Mouse (Mus musculus) kidney, embryonic 15.5 days (tissue): ENCODE data around the gene Olfr221. TPM values are rescaled to one million over a fixed set of nuclear protein-coding genes. Genes with fewer than 3 reads are reported as not detected.

Experiments
- ATAC-seq: fragments of 200-750 bp; cut with Nextera tagmentation; replicated peaks from 2 replicates; pipeline ENCODE4 v1.8.0; 2017; ENCODE audit warnings: moderate TSS enrichment; ENCODE audit not compliant: low FRiP score
- H3K27ac ChIP-seq: fragments of 300-500 bp; sonication (generic); 2 replicates; pipeline ENCODE4 v1.5.1; 2015; ENCODE audit warnings: mild to moderate bottlenecking, inconsistent platforms
- H3K27me3 ChIP-seq: fragments of 300-500 bp; sonication (generic); 2 replicates; pipeline ENCODE4 v1.6.1; 2015; ENCODE audit warnings: inconsistent platforms
- H3K36me3 ChIP-seq: fragments of 300-500 bp; sonication (generic); 2 replicates; pipeline ENCODE4 v1.6.1; 2015; ENCODE audit warnings: inconsistent platforms
- H3K4me1 ChIP-seq: fragments of 300-500 bp; sonication (generic); 2 replicates; pipeline ENCODE4 v1.6.1; 2015; ENCODE audit warnings: inconsistent platforms
- H3K4me2 ChIP-seq: fragments of 300-500 bp; sonication (generic); 2 replicates; pipeline ENCODE4 v1.6.1; 2015; ENCODE audit warnings: moderate library complexity, mild to moderate bottlenecking, inconsistent platforms
- H3K4me3 ChIP-seq: fragments of 300-500 bp; sonication (generic); replicated peaks from 2 replicates; pipeline ENCODE4 v1.5.1; 2015; ENCODE audit warnings: mild to moderate bottlenecking, inconsistent platforms
- H3K9ac ChIP-seq: fragments of 300-500 bp; sonication (generic); 2 replicates; pipeline ENCODE4 v1.6.1; 2015; ENCODE audit warnings: mild to moderate bottlenecking, inconsistent platforms
- H3K9me3 ChIP-seq: fragments of 300-500 bp; sonication (generic); replicated peaks from 2 replicates; pipeline ENCODE4 v1.6.1; 2016; ENCODE audit warnings: inconsistent platforms
- WGBS: fragments of 180-500 bp; shearing (Covaris S2); methylation state at CpG from one replicate; pipeline ENCODE4 v1.1.7; 2015; ENCODE audit warnings: mixed read lengths; 5-methylcytosine and 5-hydroxymethylcytosine counted together
- polyA plus RNA-seq: library from polyadenylated mRNA; unstranded; fragments of >200 nt; fragmentation: Nextera tagmentation; extraction: Ambion mirVana; gene quantifications from 2 replicates; pipeline ENCODE4 v1.2.1, GENCODE M21; 2015

Gene Olfr221
- polyA plus RNA-seq, 1 experiment from 2014 or later = not detected

DNA sequence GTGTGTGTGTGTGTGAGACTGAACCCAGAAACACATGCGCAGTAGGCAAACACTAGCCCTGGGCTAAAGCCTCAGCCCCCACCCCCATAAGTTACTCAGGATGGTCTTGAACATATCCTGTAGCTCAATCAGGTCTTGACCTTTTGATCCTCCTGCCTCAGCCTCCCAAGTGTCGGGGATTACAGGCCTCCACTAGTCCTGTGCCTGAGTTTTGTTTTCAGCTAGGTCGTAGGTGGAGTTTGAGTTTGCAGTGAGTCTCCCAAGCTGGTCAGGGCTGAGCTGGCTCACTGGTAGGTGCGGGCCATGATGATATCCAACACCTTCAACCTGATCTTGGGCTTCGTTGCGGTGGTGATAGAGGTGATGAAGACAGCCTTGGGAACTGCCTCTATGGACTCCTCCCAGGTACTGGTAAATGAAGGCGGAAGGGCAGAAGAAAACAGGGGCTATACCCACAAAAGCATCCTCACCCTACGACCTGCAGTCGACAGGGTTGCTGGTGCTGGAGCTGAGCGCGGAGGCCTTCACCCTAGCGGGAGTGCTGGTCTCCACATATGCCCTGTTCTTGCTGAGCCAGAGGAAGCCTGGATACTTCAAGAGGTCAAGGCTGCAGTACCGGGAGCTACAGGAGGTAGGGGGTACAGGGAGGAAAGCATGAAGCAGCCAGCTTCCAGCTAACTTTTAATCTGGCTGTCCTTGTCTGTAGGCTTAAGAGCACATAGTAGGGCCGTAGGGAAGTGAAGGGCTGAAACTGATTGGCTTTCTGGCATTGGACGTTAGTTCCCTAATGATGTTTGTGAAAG lies 23.8 kb downstream of the Olfr221 start:
- Histone ChIP-seq H3K9ac (peak overlapping the region; percentile 87; the same call in 1 of the 2 replicates), H3K27me3 (no peaks in the 10 kb centered on the region), H3K4me2 (peak overlapping the region; percentile 66), H3K9me3 (no peaks in the 10 kb centered on the region), H3K4me1 (peaks cover 70% of the 10 kb centered on the region), H3K4me3 (peak overlapping the region; percentile 68), H3K27ac (peak overlapping the region; percentile 99), H3K36me3 (no peaks in the 10 kb centered on the region)
- no peak for ATAC-seq
- 84% methylated on average over 15 of the region's 15 CpGs for WGBS

DNA sequence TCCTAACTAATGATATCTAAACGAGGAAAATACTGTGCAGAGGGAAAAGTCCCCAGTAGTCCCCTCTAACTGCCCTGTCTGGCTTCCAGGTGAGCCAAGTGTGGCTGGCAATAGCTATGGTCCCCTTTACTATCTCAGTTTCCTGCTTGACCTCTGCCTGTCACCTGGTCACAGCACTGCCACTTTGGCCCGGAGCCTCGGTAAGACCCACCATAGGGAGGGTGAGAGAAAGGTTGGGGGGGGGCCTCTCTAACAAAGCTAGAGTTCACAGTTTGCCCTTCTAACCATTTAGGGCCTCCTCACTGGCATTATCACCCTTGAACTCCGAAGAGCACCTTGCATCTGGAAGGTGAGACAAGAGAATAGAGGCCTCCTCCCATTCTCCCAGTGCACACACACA lies 24.6 kb downstream of the Olfr221 start:
- Histone ChIP-seq H3K9ac (no peak overlapping the region), H3K36me3 (no peaks in the 10 kb centered on the region), H3K4me3 (no peak overlapping the region), H3K27me3 (no peaks in the 10 kb centered on the region), H3K4me2 (no peak overlapping the region), H3K9me3 (no peaks in the 10 kb centered on the region), H3K27ac (no peak overlapping the region), H3K4me1 (peaks cover 70% of the 10 kb centered on the region)
- WGBS = 77% methylated on average over 4 of the region's 4 CpGs
- no peak for ATAC-seq

DNA sequence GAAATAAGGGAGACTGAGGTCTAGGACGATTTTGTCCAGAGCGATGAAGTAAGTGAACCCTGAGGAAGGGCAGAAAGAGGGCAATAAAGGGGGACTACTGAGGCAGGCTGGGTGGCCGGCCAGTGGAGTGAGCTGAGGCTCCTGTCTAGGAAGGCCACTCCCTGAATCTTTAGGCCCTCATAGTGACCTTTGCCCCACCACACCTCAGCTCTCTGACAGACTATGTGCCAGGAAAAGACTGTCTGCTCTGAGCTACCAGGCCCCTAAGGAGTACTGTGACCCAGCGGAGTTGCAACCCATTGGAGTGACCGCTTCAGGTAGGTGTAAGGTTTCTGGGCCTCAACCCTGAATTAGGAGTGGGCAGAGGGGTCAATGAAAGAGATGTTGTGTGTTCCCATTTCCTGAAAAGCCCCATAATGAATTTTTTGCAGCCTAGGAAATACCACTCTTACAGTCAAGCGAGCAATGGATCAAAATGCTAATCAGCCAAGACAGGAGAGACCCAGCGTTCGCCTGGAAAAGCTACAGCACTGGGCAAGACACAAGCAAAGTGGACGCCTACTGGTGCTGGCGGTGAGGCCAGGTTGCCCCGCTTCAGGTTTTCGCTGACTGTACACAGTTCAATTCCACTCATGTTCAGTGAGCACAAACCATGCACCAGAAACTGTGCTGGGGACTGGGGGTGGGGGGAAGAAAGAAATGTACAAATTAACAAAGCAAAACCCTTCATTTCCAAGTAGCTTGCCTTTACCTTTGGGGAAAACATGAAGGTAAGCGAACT lies 25.4 kb downstream of the Olfr221 start:
- Histone ChIP-seq H3K4me2 (peak overlapping the region; percentile 1; the same call in 1 of the 2 replicates), H3K4me1 (peaks cover 71% of the 10 kb centered on the region), H3K36me3 (no peaks in the 10 kb centered on the region), H3K27me3 (no peaks in the 10 kb centered on the region), H3K27ac (peak overlapping the region; percentile 96), H3K9me3 (no peaks in the 10 kb centered on the region), H3K4me3 (no peak overlapping the region), H3K9ac (0 out of 2 replicates have a peak overlapping the region, but pooled peaks have one; percentile 73)
- WGBS = 70% methylated on average over 13 of the region's 13 CpGs
- ATAC-seq = no peak

GRCm38 (mm10) chr14:52015445-52016100 lies 26.7 kb downstream of the Olfr221 start, which contains the start of gene Tmem253:
TSS of gene Tmem253 (plus strand) at chr14:52015658.
- Histone ChIP-seq H3K4me2 (peak within 1 kb of the TSS; percentile 75), H3K9ac (peak within 1 kb of the TSS; percentile 73), H3K4me1 (peaks cover 73% of the 10 kb centered on the region), H3K36me3 (no peaks in the 10 kb centered on the region), H3K9me3 (no peaks in the 10 kb centered on the region), H3K27me3 (no peaks in the 10 kb centered on the region), H3K4me3 (peak within 1 kb of the TSS; percentile 70), H3K27ac (peak within 1 kb of the TSS; percentile 96)
- 13% methylated on average over 6 of the region's 6 CpGs for WGBS
- no peak for ATAC-seq

DNA sequence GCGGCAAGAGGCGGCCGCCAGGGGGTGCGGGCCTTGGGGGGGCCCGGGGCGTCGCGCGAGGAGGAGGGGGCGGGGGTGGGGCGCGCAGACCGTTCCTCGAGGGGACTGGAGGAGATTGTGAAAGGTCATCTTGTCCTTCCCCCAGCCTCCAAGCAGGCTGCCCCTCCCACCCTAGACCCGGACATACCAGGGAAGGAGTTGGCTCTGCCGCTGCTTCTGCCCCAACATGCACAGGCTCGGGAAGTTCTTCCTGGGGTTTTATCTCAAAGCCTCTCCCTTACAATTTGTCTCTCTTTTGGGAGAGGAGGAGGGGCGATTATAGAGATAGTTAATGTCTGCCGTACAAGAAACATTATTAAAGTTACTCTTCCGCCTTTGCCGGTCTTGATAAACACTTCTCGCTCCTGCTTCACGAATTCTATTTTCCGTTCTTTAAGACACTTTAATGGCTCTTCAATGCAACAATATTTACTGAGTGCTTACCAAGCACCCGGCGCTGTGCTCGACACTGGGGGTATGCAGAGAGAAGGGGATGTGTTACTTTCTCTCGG lies 27.4 kb downstream of the Olfr221 start:
- no peaks in the 10 kb centered on the region for H3K9me3 ChIP-seq
- peak overlapping the region; percentile 73 for H3K9ac ChIP-seq
- H3K4me1 ChIP-seq = peaks cover 80% of the 10 kb centered on the region
- H3K4me2 ChIP-seq = peak overlapping the region; percentile 75
- H3K27ac ChIP-seq = peak overlapping the region; percentile 96
- WGBS = under 1% methylated on average over 15 of the region's 28 CpGs
- peak; percentile 46 for ATAC-seq
- no peaks in the 10 kb centered on the region for H3K36me3 ChIP-seq
- H3K27me3 ChIP-seq = no peaks in the 10 kb centered on the region
- peak overlapping the region; percentile 70 for H3K4me3 ChIP-seq

GRCm38 (mm10) chr14:52014271-52014760 lies 27.9 kb downstream of the Olfr221 start:
- WGBS = 0% methylated on average over 3 of the region's 80 CpGs
- H3K9ac ChIP-seq = peak overlapping the region; percentile 73
- H3K4me2 ChIP-seq = peak overlapping the region; percentile 75
- peaks cover 3% of the 10 kb centered on the region for H3K36me3 ChIP-seq
- no peaks in the 10 kb centered on the region for H3K27me3 ChIP-seq
- H3K9me3 ChIP-seq = no peaks in the 10 kb centered on the region
- H3K4me3 ChIP-seq = peak overlapping the region; percentile 70
- peaks cover 85% of the 10 kb centered on the region for H3K4me1 ChIP-seq
- ATAC-seq = peak; percentile 22
- H3K27ac ChIP-seq = peak overlapping the region; percentile 96

GRCm38 (mm10) chr14:52013771-52014219 lies 28.5 kb downstream of the Olfr221 start:
- H3K9me3 ChIP-seq = no peaks in the 10 kb centered on the region
- ATAC-seq = peak; percentile 3; the same call in 1 of the 2 replicates
- WGBS = 1% methylated on average over 17 of the region's 24 CpGs
- H3K36me3 ChIP-seq = peaks cover 8% of the 10 kb centered on the region
- peaks cover 85% of the 10 kb centered on the region for H3K4me1 ChIP-seq
- H3K4me3 ChIP-seq = peak overlapping the region; percentile 70
- peak overlapping the region; percentile 96 for H3K27ac ChIP-seq
- peak overlapping the region; percentile 75 for H3K4me2 ChIP-seq
- no peaks in the 10 kb centered on the region for H3K27me3 ChIP-seq
- peak overlapping the region; percentile 73 for H3K9ac ChIP-seq

DNA sequence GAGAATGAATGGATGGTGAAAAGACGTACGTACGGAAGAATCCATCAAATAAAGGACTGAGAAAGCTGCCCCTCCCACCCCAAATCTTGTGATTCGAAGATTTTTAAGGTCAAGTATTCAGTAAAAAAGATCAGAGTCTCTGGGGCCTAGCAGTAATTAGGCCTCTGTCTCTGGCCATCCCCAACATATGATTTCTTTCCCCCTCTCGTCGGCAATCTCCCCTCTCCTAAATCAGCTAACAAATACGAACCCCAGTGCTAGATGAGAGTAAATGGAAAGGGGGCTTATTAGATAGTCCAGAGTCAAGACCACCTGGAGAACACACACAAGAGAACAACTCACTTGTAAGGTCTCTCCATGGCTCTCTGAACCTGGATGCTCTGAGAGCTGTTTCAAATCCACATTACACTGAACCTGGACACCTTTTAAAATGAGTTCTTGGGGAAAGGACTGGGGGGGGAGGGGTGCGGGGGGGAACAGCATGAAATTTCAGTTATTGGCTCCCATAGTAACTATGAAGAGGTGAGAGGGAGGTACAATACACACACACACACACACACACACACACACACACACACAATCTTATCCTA lies 29.1 kb downstream of the Olfr221 start:
- Histone ChIP-seq H3K36me3 (peaks cover 15% of the 10 kb centered on the region), H3K27me3 (no peaks in the 10 kb centered on the region), H3K4me1 (peaks cover 85% of the 10 kb centered on the region), H3K4me2 (peak overlapping the region; percentile 75), H3K9ac (peak overlapping the region; percentile 73), H3K4me3 (peak overlapping the region; percentile 70), H3K27ac (peak overlapping the region; percentile 96), H3K9me3 (no peaks in the 10 kb centered on the region)
- 53% methylated on average over 8 of the region's 8 CpGs for WGBS
- ATAC-seq = no peak

- H3K27me3 ChIP-seq = no peaks in the 10 kb centered on the region
- H3K9ac ChIP-seq = 0 out of 2 replicates have a peak overlapping the region, but pooled peaks have one; percentile 8
- ATAC-seq = no peak
- peaks cover 17% of the 10 kb centered on the region for H3K36me3 ChIP-seq
- H3K4me3 ChIP-seq = 0 out of 2 replicates have a peak overlapping the region, but pooled peaks have one; percentile 1
- H3K9me3 ChIP-seq = no peaks in the 10 kb centered on the region
- WGBS = 69% methylated on average over 5 of the region's 5 CpGs
- peak overlapping the region; percentile 75 for H3K4me2 ChIP-seq
- H3K27ac ChIP-seq = peak overlapping the region; percentile 96
- H3K4me1 ChIP-seq = peaks cover 82% of the 10 kb centered on the region
These were observed 29.7 kb downstream of the Olfr221 start for GRCm38 (mm10) chr14:52012553-52012952.

- Histone ChIP-seq H3K9ac (no peak overlapping the region), H3K36me3 (peaks cover 21% of the 10 kb centered on the region), H3K9me3 (no peaks in the 10 kb centered on the region), H3K27me3 (no peaks in the 10 kb centered on the region), H3K27ac (peak overlapping the region; percentile 96), H3K4me1 (peaks cover 79% of the 10 kb centered on the region), H3K4me3 (no peak overlapping the region), H3K4me2 (no peak overlapping the region)
- ATAC-seq = no peak
- WGBS = 70% methylated on average over 4 of the region's 4 CpGs
These were observed 30.2 kb downstream of the Olfr221 start for GRCm38 (mm10) chr14:52012085-52012484.

GRCm38 (mm10) chr14:52011683-52012082 lies 30.6 kb downstream of the Olfr221 start:
- Histone ChIP-seq H3K9me3 (no peaks in the 10 kb centered on the region), H3K9ac (no peak overlapping the region), H3K27ac (peak overlapping the region; percentile 94), H3K27me3 (no peaks in the 10 kb centered on the region), H3K36me3 (peaks cover 25% of the 10 kb centered on the region), H3K4me3 (no peak overlapping the region), H3K4me1 (peaks cover 75% of the 10 kb centered on the region), H3K4me2 (no peak overlapping the region)
- ATAC-seq = no peak
- 54% methylated on average over 1 of the region's 1 CpGs for WGBS
